Mouse (Mus musculus): Measurements from ENCODE around the gene Muc13. TPM values are rescaled to one million over a fixed set of nuclear protein-coding genes. Genes with fewer than 3 reads are reported as not detected.

Muc13 gene
- total RNA-seq (2023) = under 1 TPM; 0.76 to 0.77 TPM

DNA sequence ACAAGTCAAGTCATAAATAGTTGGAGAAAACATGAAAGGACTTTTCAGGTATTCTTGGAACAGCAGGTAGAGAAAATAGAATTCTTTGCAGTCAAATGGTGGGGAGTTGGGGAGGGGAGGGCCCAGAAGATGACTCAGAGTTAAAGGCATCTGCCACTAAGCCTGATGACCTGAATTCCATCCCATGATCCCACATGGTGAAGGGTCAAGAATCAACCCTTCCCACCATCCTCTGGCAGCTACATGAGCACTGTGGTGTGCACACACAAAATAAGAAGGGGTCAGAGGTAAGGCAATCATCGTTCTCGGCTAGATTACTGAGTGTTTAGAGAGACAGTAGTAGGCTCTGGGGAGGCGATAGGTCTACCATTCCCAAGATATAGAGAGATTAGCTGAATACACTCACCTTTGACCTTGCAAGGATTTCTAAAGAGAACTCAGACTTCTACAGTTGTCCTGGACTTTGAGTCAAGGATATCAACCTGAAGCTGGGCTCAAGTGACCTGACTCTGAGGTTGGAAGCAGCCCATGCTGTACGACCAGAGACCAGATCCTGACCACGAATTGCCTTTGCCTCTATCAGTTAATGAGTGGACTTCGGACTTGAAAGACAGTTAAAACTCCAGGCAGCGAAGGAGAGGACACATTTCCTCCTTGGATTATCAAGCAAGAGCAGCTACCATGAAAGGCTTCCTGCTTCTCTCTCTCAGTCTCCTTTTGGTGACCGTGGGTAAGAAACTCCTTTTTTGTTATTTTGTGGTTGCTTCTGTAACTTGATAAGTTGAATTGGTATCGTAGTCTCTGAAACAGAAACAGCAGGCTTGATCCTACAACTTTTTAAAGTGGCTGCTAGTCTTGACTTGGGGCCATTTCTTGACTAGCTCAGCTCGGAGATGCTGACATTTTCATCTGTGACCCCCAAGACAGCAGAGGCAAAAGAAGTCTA lies at the start of gene Muc13:
Gene Muc13, plus strand, starts transcription at position 192 of the 946 bp plus-strand sequence.

DNA sequence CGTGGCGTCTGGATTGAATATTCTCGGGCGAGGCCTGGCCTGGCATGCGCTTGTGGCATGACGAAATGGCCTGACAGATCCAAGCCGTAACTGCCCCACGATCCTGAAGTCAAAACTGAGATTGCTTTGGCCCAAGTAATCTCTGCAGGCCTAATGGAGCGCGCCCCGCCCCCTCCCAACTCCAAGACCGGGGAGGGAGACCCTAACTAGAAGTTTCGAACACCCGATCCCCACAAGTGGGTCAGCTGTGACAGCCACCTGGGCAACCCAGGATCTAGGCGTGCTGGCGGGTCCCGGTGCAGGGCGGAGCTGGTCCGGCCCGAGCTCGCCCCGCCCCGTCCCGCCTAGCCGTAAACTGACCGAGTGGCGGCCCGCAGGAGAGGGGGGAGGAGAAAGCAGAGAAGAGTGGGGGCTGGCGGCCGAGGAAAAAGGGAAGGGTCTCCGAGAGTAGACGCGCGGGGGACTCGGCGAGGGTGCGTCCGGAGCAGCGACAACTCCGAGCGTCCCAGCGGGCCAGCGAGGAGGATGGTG lies 35.5 kb downstream of the Muc13 start, which contains the start of gene Itgb5:
Gene Itgb5, plus strand, starts transcription at position 365 of the 531 bp plus-strand sequence.

Other genes starting within 250 kb of the Muc13 start
- gene Heg1, start 109.7 kb upstream of the Muc13 start, total RNA-seq (2023) = 10 to 100 TPM; 13.4 to 14.6 TPM
- gene Itgb5, start 35.6 kb downstream of the Muc13 start, total RNA-seq (2023) = 1 to 10 TPM; 6.2 to 8.8 TPM
- gene Umps, start 173.0 kb downstream of the Muc13 start, total RNA-seq (2023) = 10 to 100 TPM; 14.5 to 14.8 TPM

Measured in neutrophil, adult 59 days (primary cell).